Mouse (Mus musculus) liver, embryonic 15.5 days (tissue): Measurements from ENCODE around the gene Klf6. TPM values are rescaled to one million over a fixed set of nuclear protein-coding genes. Genes with fewer than 3 reads are reported as not detected.

Experiments used
- ATAC-seq: fragments of 200-750 bp; cut with Nextera tagmentation; 2 replicates; pipeline ENCODE4 v1.8.0; 2017; ENCODE audit warnings: moderate number of reproducible peaks, mild to moderate bottlenecking, moderate library complexity; ENCODE audit not compliant: insufficient read depth
- H3K27ac ChIP-seq: fragments of 300-500 bp; sonication (generic); replicated peaks from 2 replicates; pipeline ENCODE4 v1.5.1; 2015; ENCODE audit warnings: mild to moderate bottlenecking, inconsistent platforms
- H3K27me3 ChIP-seq: fragments of 300-500 bp; sonication (generic); 2 replicates; pipeline ENCODE4 v1.6.1; 2015; ENCODE audit warnings: mild to moderate bottlenecking, inconsistent platforms
- H3K36me3 ChIP-seq: fragments of 300-500 bp; sonication (generic); replicated peaks from 2 replicates; pipeline ENCODE4 v1.6.1; 2015; ENCODE audit warnings: moderate library complexity, mild to moderate bottlenecking, inconsistent platforms
- H3K4me1 ChIP-seq: fragments of 300-500 bp; sonication (generic); replicated peaks from 2 replicates; pipeline ENCODE4 v1.6.1; 2015; ENCODE audit warnings: inconsistent platforms
- H3K4me2 ChIP-seq: fragments of 300-500 bp; sonication (generic); 2 replicates; pipeline ENCODE4 v1.6.1; 2015; ENCODE audit warnings: moderate library complexity, mild to moderate bottlenecking, inconsistent platforms
- H3K4me3 ChIP-seq: fragments of 300-500 bp; sonication (generic); replicated peaks from 2 replicates; pipeline ENCODE4 v1.5.1; 2015; ENCODE audit warnings: mild to moderate bottlenecking, inconsistent platforms
- H3K9ac ChIP-seq: fragments of 300-500 bp; sonication (generic); 2 replicates; pipeline ENCODE4 v1.6.1; 2015; ENCODE audit warnings: moderate library complexity, mild to moderate bottlenecking, inconsistent platforms
- H3K9me3 ChIP-seq: fragments of 300-500 bp; sonication (generic); replicated peaks from 2 replicates; pipeline ENCODE4 v1.6.1; 2016; ENCODE audit warnings: inconsistent platforms
- WGBS: fragments of 180-500 bp; shearing (Covaris S2); methylation state at CpG from one replicate; pipeline ENCODE4 v1.1.7; 2015; ENCODE audit warnings: mixed read lengths; ENCODE audit not compliant: insufficient replicate concordance; 5-methylcytosine and 5-hydroxymethylcytosine counted together
- polyA plus RNA-seq: library from polyadenylated mRNA; unstranded; fragments of >200 nt; fragmentation: Nextera tagmentation; extraction: Ambion mirVana; gene quantifications from 2 replicates; pipeline ENCODE4 v1.2.1, GENCODE M21; 2015

The Klf6 gene
- polyA plus RNA-seq, 1 experiment from 2014 or later: 20.6 TPM

GRCm38 (mm10) chr13:5864265-5865097, 3.2 kb downstream of the Klf6 start:
- Histone ChIP-seq H3K4me2 (peak overlapping the region; percentile 90), H3K4me1 (peaks cover 45% of the 10 kb centered on the region), H3K27me3 (no peaks in the 10 kb centered on the region), H3K4me3 (peak overlapping the region; percentile 79), H3K36me3 (peaks cover 45% of the 10 kb centered on the region), H3K9me3 (no peaks in the 10 kb centered on the region), H3K27ac (no peak overlapping the region), H3K9ac (no peak overlapping the region)
- 11% methylated on average over 10 of the region's 10 CpGs for WGBS
- ATAC-seq: no peak

- Histone ChIP-seq H3K4me2 (no peak overlapping the region; the same call in 1 of the 2 replicates), H3K27me3 (no peaks in the 10 kb centered on the region), H3K27ac (no peak overlapping the region), H3K4me3 (peak overlapping the region; percentile 79; the same call in 1 of the 2 replicates), H3K9me3 (no peaks in the 10 kb centered on the region), H3K4me1 (peaks cover 48% of the 10 kb centered on the region), H3K36me3 (peaks cover 46% of the 10 kb centered on the region), H3K9ac (no peak overlapping the region)
- ATAC-seq: no peak
- 79% methylated on average over 9 of the region's 9 CpGs for WGBS
These were observed 3.8 kb downstream of the Klf6 start for GRCm38 (mm10) chr13:5865098-5865415.

GRCm38 (mm10) chr13:5866091-5866490, 4.8 kb downstream of the Klf6 start:
- WGBS: 67% methylated on average over 6 of the region's 6 CpGs
- Histone ChIP-seq H3K4me2 (no peak overlapping the region), H3K27me3 (no peaks in the 10 kb centered on the region), H3K4me3 (no peak overlapping the region), H3K36me3 (peaks cover 46% of the 10 kb centered on the region), H3K4me1 (peaks cover 44% of the 10 kb centered on the region), H3K9ac (no peak overlapping the region), H3K27ac (no peak overlapping the region), H3K9me3 (no peaks in the 10 kb centered on the region)
- no peak for ATAC-seq

GRCm38 (mm10) chr13:5866532-5866931, 5.2 kb downstream of the Klf6 start:
- Histone ChIP-seq H3K4me2 (no peak overlapping the region), H3K27ac (no peak overlapping the region), H3K4me1 (peaks cover 44% of the 10 kb centered on the region), H3K36me3 (peaks cover 46% of the 10 kb centered on the region), H3K9me3 (no peaks in the 10 kb centered on the region), H3K4me3 (no peak overlapping the region), H3K27me3 (no peaks in the 10 kb centered on the region), H3K9ac (no peak overlapping the region)
- 84% methylated on average over 5 of the region's 5 CpGs for WGBS
- ATAC-seq: no peak

GRCm38 (mm10) chr13:5868376-5868775, 7.1 kb downstream of the Klf6 start:
- WGBS: 79% methylated on average over 8 of the region's 8 CpGs
- no peak overlapping the region for H3K4me2 ChIP-seq
- no peak overlapping the region for H3K4me3 ChIP-seq
- peaks cover 35% of the 10 kb centered on the region for H3K4me1 ChIP-seq
- no peak for ATAC-seq
- H3K27me3 ChIP-seq: no peaks in the 10 kb centered on the region
- peaks cover 46% of the 10 kb centered on the region for H3K36me3 ChIP-seq
- no peak overlapping the region for H3K27ac ChIP-seq
- no peak overlapping the region for H3K9ac ChIP-seq
- no peaks in the 10 kb centered on the region for H3K9me3 ChIP-seq

GRCm38 (mm10) chr13:5869433-5869832, 8.2 kb downstream of the Klf6 start:
- Histone ChIP-seq H3K4me1 (peaks cover 26% of the 10 kb centered on the region), H3K9ac (no peak overlapping the region), H3K4me2 (no peak overlapping the region), H3K36me3 (peaks cover 46% of the 10 kb centered on the region), H3K9me3 (no peaks in the 10 kb centered on the region), H3K27me3 (no peaks in the 10 kb centered on the region), H3K4me3 (no peak overlapping the region), H3K27ac (peak overlapping the region; percentile 38; the same call in 1 of the 2 replicates)
- no peak for ATAC-seq
- 63% methylated on average over 5 of the region's 5 CpGs for WGBS

GRCm38 (mm10) chr13:5869842-5870241, 8.6 kb downstream of the Klf6 start:
- 28% methylated on average over 7 of the region's 7 CpGs for WGBS
- no peaks in the 10 kb centered on the region for H3K9me3 ChIP-seq
- peaks cover 43% of the 10 kb centered on the region for H3K36me3 ChIP-seq
- no peak overlapping the region for H3K4me2 ChIP-seq
- H3K9ac ChIP-seq: no peak overlapping the region
- no peaks in the 10 kb centered on the region for H3K27me3 ChIP-seq
- 0 out of 2 replicates have a peak overlapping the region, but pooled peaks have one; percentile 38 for H3K27ac ChIP-seq
- H3K4me1 ChIP-seq: peaks cover 22% of the 10 kb centered on the region
- no peak for ATAC-seq
- H3K4me3 ChIP-seq: no peak overlapping the region

- peak; percentile 56 for ATAC-seq
- H3K9me3 ChIP-seq: no peaks in the 10 kb centered on the region
- peaks cover 15% of the 10 kb centered on the region; the same call in 1 of the 2 replicates for H3K4me1 ChIP-seq
- H3K4me3 ChIP-seq: no peak overlapping the region
- H3K4me2 ChIP-seq: no peak overlapping the region
- 20% methylated on average over 15 of the region's 15 CpGs for WGBS
- H3K27ac ChIP-seq: no peak overlapping the region
- no peaks in the 10 kb centered on the region for H3K27me3 ChIP-seq
- no peak overlapping the region for H3K9ac ChIP-seq
- peaks cover 35% of the 10 kb centered on the region for H3K36me3 ChIP-seq
These were observed 9.3 kb downstream of the Klf6 start for GRCm38 (mm10) chr13:5870382-5871272.

- Histone ChIP-seq H3K4me3 (no peak overlapping the region), H3K4me1 (peaks cover 7% of the 10 kb centered on the region; the same call in 1 of the 2 replicates), H3K36me3 (peaks cover 28% of the 10 kb centered on the region), H3K9ac (no peak overlapping the region), H3K4me2 (no peak overlapping the region), H3K27me3 (no peaks in the 10 kb centered on the region), H3K27ac (no peak overlapping the region), H3K9me3 (no peaks in the 10 kb centered on the region)
- ATAC-seq: no peak
- 75% methylated on average over 7 of the region's 7 CpGs for WGBS
These were observed 10.1 kb downstream of the Klf6 start for GRCm38 (mm10) chr13:5871414-5871813.

- Histone ChIP-seq H3K27me3 (no peaks in the 10 kb centered on the region), H3K9ac (no peak overlapping the region), H3K27ac (no peak overlapping the region), H3K9me3 (no peaks in the 10 kb centered on the region), H3K4me1 (peaks cover 3% of the 10 kb centered on the region; the same call in 1 of the 2 replicates), H3K4me3 (no peak overlapping the region), H3K4me2 (no peak overlapping the region), H3K36me3 (peaks cover 5% of the 10 kb centered on the region)
- ATAC-seq: no peak
- WGBS: 54% methylated on average over 3 of the region's 3 CpGs
These were observed 12.4 kb downstream of the Klf6 start for GRCm38 (mm10) chr13:5873681-5874080.

GRCm38 (mm10) chr13:5875478-5875877, 14.2 kb downstream of the Klf6 start:
- H3K4me1 ChIP-seq: no peaks in the 10 kb centered on the region
- WGBS: 71% methylated on average over 3 of the region's 3 CpGs
- no peak overlapping the region for H3K4me3 ChIP-seq
- no peaks in the 10 kb centered on the region for H3K9me3 ChIP-seq
- no peak for ATAC-seq
- H3K27ac ChIP-seq: no peak overlapping the region
- H3K4me2 ChIP-seq: no peak overlapping the region
- H3K9ac ChIP-seq: no peak overlapping the region
- H3K36me3 ChIP-seq: no peaks in the 10 kb centered on the region
- no peaks in the 10 kb centered on the region for H3K27me3 ChIP-seq
